Mouse (Mus musculus): ENCODE measurements at regions not wholly inside any gene's neighbourhood (a gene's known extent, or its start where the extent isn't known, plus 50 kb on each side); places are given as distances from the start of the nearest gene placed in this dataset.

GRCm38 (mm10) chr2:38456571-38456970, 54.9 kb upstream of the Nek6 start:
- Histone ChIP-seq H3K27me3 (no peaks in the 10 kb centered on the region), H3K27ac (no peak overlapping the region), H3K4me3 (no peak overlapping the region), H3K4me2 (no peak overlapping the region), H3K9me3 (no peaks in the 10 kb centered on the region), H3K4me1 (peaks cover 15% of the 10 kb centered on the region), H3K36me3 (no peaks in the 10 kb centered on the region), H3K9ac (no peak overlapping the region)
- ATAC-seq (ENCODE audit: insufficient number of reproducible peaks, insufficient read depth, low FRiP score, low TSS enrichment, low read depth) = no peak
- WGBS = 70% methylated on average over 3 of the region's 3 CpGs

GRCm38 (mm10) chr2:38460367-38460766, 51.1 kb upstream of the Nek6 start:
- Histone ChIP-seq H3K9me3 (no peaks in the 10 kb centered on the region), H3K4me2 (no peak overlapping the region), H3K9ac (no peak overlapping the region), H3K27me3 (no peaks in the 10 kb centered on the region), H3K36me3 (no peaks in the 10 kb centered on the region), H3K4me1 (peaks cover 15% of the 10 kb centered on the region), H3K4me3 (no peak overlapping the region), H3K27ac (no peak overlapping the region)
- 59% methylated on average over 2 of the region's 2 CpGs for WGBS
- ATAC-seq (ENCODE audit: insufficient number of reproducible peaks, insufficient read depth, low FRiP score, low TSS enrichment, low read depth) = no peak

- WGBS = 32% methylated on average over 6 of the region's 6 CpGs
- peak; percentile 65 for ATAC-seq (ENCODE audit: insufficient number of reproducible peaks, insufficient read depth, low FRiP score, low TSS enrichment, low read depth)
- no peak overlapping the region for H3K4me3 ChIP-seq
- no peak overlapping the region for H3K9ac ChIP-seq
- no peaks in the 10 kb centered on the region for H3K9me3 ChIP-seq
- H3K4me2 ChIP-seq = peak overlapping the region; percentile 26; the same call in 1 of the 2 replicates
- H3K27ac ChIP-seq = no peak overlapping the region
- H3K36me3 ChIP-seq = no peaks in the 10 kb centered on the region
- peaks cover 15% of the 10 kb centered on the region for H3K4me1 ChIP-seq
- no peaks in the 10 kb centered on the region for H3K27me3 ChIP-seq
These were observed 50.5 kb upstream of the Nek6 start for GRCm38 (mm10) chr2:38460825-38461540.

All from embryonic facial prominence, embryonic 13.5 days (tissue).